Mouse (Mus musculus) heart, adult 2 months (tissue): ENCODE measurements around the gene Setd1b. TPM values are rescaled to one million over a fixed set of nuclear protein-coding genes. Genes with fewer than 3 reads are reported as not detected.

Source experiments
- DNase-seq, 2 experiments: peaks; one replicate each; pipeline ENCODE4 v3.0.0; 2021
- H3K27ac ChIP-seq: fragments of 200-600 bp; 2 replicates; pipeline ENCODE4 v1.8.1; 2022
- H3K27me3 ChIP-seq: fragments of 200-500 bp; 2 replicates; pipeline ENCODE4 v1.6.1; 2012; ENCODE audit warnings: mild to moderate bottlenecking, low read length, inconsistent platforms, mixed read lengths; ENCODE audit not compliant: control insufficient read depth, insufficient read depth
- H3K36me3 ChIP-seq: fragments of 200-500 bp; 2 replicates; pipeline ENCODE4 v1.6.1; 2012; ENCODE audit warnings: low read length, inconsistent platforms; ENCODE audit not compliant: control insufficient read depth, insufficient read depth
- H3K4me1 ChIP-seq: fragments of 200-500 bp; 2 replicates; pipeline ENCODE4 v1.6.1; 2011; ENCODE audit warnings: low read length; ENCODE audit not compliant: control insufficient read depth, insufficient read depth
- H3K4me3 ChIP-seq: fragments of 200-600 bp; 2 replicates; pipeline ENCODE4 v1.8.1; 2022
- H3K79me2 ChIP-seq: fragments of 200-500 bp; replicated peaks from 2 replicates; pipeline ENCODE4 v1.6.1; 2012; ENCODE audit warnings: mild to moderate bottlenecking, inconsistent platforms, low read length, moderate library complexity, mixed read lengths; ENCODE audit not compliant: control insufficient read depth, insufficient read depth
- H3K9ac ChIP-seq: fragments of 200-500 bp; 2 replicates; pipeline ENCODE4 v1.6.1; 2012; ENCODE audit warnings: low read depth, mild to moderate bottlenecking, control low read depth, inconsistent platforms, low read length, mixed read lengths
- CTCF ChIP-seq: fragments of 200-600 bp; IDR thresholded peaks from 2 replicates; pipeline ENCODE4 v1.8.1; 2022; ENCODE audit warnings: antibody characterized with exemption, mild to moderate bottlenecking, moderate library complexity
- EP300 ChIP-seq: fragments of 200-500 bp; IDR thresholded peaks from 2 replicates; pipeline ENCODE4 v1.6.1; 2011; ENCODE audit warnings: low read depth, low read length, control low read depth; ENCODE audit not compliant: insufficient read depth
- POLR2A ChIP-seq: fragments of 200-500 bp; IDR thresholded peaks from 2 replicates; pipeline ENCODE4 v1.6.1; 2011; ENCODE audit warnings: mild to moderate bottlenecking, low read depth, low read length, control low read depth; ENCODE audit not compliant: insufficient read depth
- WGBS: fragments of 180-500 bp; shearing (Covaris S2); methylation state at CpG from one replicate; pipeline ENCODE4 v1.1.7; 2018; 5-methylcytosine and 5-hydroxymethylcytosine counted together
- intact Hi-C: fragments of 180-260 bp; cut with DNase I; formaldehyde crosslinking; loops from one replicate; pipeline ENCODE4 v1.15.1; 2025
- polyA plus RNA-seq: library from polyadenylated mRNA; depleted of rRNA; stranded (reverse); fragments of >200 nt; gene quantifications from 2 replicates; pipeline ENCODE4 v1.2.3, GENCODE M21; 2012
- total RNA-seq, 2 experiments: library from RNA; stranded (reverse); gene quantifications; 2 replicates each; pipeline ENCODE4 v1.2.3; 2021

The Setd1b gene
- total and polyA plus RNA-seq, 3 experiments = 7.4 to 19.4 (median 12.9) TPM

DNA sequence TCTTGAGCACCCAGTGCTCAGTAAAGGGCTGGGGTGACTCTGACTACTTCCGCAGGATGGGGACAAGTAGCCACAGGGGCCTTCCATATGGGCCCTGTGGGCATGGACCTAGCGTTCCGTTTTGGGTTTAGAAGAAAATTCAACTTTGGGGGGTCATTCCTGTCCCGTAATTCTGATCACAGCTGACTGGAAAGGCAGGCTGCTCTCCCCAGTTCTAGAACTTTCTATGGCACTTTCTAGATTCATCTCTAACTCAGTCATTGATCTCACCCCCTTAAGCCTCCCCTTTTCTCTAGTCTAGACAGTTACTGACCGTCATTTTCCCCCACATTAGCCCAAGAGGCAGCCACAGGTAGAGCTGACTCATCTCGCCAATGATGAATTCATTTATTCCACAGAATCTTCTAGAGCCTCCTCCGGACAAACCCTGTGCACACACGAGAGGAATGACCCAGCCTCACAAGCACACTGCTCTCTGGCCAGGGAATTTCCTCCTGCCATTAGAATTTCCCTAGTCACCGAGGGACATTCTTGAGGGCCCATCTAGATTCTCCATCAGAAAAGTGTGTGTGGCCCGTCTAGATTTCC lies 12.7 kb upstream of the Setd1b start:
- DNase-seq = no peak
- Histone ChIP-seq H3K4me3 (no peak overlapping the region), H3K79me2 (no peaks in the 10 kb centered on the region), H3K27ac (no peak overlapping the region; the same call in 1 of the 2 replicates), H3K4me1 (peaks cover 10% of the 10 kb centered on the region), H3K27me3 (no peaks in the 10 kb centered on the region), H3K9ac (no peak overlapping the region), H3K36me3 (peaks cover 11% of the 10 kb centered on the region)
- intact Hi-C loops = no loop called here
- WGBS = 69% methylated on average over 10 of the region's 10 CpGs
- TF ChIP-seq EP300 = no peak
- TF ChIP-seq CTCF = no peak
- no peak for TF ChIP-seq POLR2A

- TF ChIP-seq POLR2A = no peak
- no peak for TF ChIP-seq CTCF
- TF ChIP-seq EP300 = no peak
- peaks cover 12% of the 10 kb centered on the region for H3K4me1 ChIP-seq
- intact Hi-C loops = no loop called here
- WGBS = 88% methylated on average over 9 of the region's 9 CpGs
- H3K27me3 ChIP-seq = no peaks in the 10 kb centered on the region
- no peak overlapping the region for H3K9ac ChIP-seq
- no peak overlapping the region for H3K4me3 ChIP-seq
- no peak for DNase-seq
- no peaks in the 10 kb centered on the region for H3K79me2 ChIP-seq
- peaks cover 11% of the 10 kb centered on the region for H3K36me3 ChIP-seq
- H3K27ac ChIP-seq = no peak overlapping the region
Observed at GRCm38 (mm10) chr5:123130030-123130813, 11.8 kb upstream of the Setd1b start.

DNA sequence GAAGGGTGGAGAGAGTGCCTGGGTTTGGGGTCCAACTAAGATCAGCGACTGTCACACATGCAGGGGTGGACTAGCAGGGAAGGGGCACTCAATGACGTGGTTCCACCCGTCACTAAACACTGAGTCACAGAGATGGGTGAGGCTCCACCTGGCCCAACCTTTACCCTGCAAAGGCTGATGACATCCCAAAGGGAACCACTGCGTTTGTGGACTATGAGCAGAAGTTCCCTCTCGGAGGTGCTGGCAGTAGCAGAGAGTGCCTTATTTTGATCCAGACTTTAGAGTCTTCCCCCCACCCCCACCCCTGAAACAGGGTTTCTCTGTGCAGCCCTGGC lies 11.2 kb upstream of the Setd1b start:
- Histone ChIP-seq H3K9ac (no peak overlapping the region), H3K27me3 (no peaks in the 10 kb centered on the region), H3K36me3 (peaks cover 11% of the 10 kb centered on the region), H3K4me3 (no peak overlapping the region), H3K4me1 (peaks cover 11% of the 10 kb centered on the region), H3K79me2 (no peaks in the 10 kb centered on the region), H3K27ac (no peak overlapping the region)
- DNase-seq = no peak
- 95% methylated on average over 5 of the region's 5 CpGs for WGBS
- TF ChIP-seq EP300 (no peak), POLR2A (no peak), CTCF (no peak)
- intact Hi-C loops = no loop called here

DNA sequence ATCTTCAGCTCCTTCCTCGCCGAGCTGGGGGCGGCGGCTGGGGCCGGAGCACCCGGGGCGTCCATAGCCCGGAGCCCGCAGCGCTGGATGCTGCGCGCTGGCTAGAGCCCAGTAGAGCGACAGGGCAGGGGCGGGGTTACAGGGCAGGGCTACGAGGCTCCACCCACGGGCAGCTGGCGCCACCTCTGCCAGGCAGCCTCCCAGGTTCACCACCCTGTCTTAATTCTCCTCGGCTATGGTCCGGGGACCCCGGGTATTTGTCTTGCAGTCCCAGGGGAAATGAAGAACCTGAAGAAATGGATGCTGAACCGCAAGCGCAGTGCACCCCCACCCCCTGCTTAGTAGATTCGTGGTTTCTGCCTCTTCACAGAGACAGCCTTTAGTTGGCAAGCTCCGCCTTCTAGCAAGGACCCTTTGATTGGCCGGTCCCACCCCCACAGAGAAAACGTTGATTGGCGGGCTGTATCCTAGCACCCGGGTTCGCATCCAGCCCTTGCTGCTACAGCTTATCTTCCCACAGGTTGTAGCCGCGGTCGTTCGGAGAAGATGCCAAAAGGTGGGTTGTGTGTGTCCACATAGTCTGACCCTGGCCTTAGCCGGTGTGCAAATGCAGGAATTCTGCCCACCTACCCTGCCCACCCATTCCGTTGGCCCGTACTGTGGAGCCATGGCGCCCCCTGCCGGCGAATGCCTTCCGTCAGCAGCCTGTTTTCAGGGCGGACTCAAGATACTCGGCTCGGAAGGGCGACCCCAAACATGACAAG lies 9.5 kb upstream of the Setd1b start, which contains the start of gene Rhof:
TSS of gene Rhof (minus strand) at position 385 of the 764 bp plus-strand sequence.
- H3K27ac ChIP-seq = peak within 1 kb of the TSS; percentile 100
- peak; percentile 80 for TF ChIP-seq CTCF
- no peak for TF ChIP-seq POLR2A
- TF ChIP-seq EP300 = 0 out of 2 replicates have a peak, but pooled peaks have one; percentile 48
- no peaks in the 10 kb centered on the region for H3K27me3 ChIP-seq
- intact Hi-C loops = loop anchor here (1.0 kb wide), 3 partner anchors 15 to 68 kb away; no protein-coding TSS in a partner anchor
- H3K36me3 ChIP-seq = peaks cover 15% of the 10 kb centered on the region
- H3K9ac ChIP-seq = peak within 1 kb of the TSS; percentile 39
- no peaks in the 10 kb centered on the region for H3K79me2 ChIP-seq
- DNase-seq = peak; percentile 88 to 91
- WGBS = 3% methylated on average over 44 of the region's 44 CpGs
- peaks cover 18% of the 10 kb centered on the region for H3K4me1 ChIP-seq
- H3K4me3 ChIP-seq = peak within 1 kb of the TSS; percentile 33

GRCm38 (mm10) chr5:123133083-123133783 lies 8.8 kb upstream of the Setd1b start:
- Histone ChIP-seq H3K36me3 (peaks cover 15% of the 10 kb centered on the region), H3K9ac (no peak overlapping the region), H3K79me2 (no peaks in the 10 kb centered on the region), H3K4me1 (peaks cover 20% of the 10 kb centered on the region), H3K4me3 (no peak overlapping the region), H3K27ac (peak overlapping the region; percentile 100), H3K27me3 (no peaks in the 10 kb centered on the region)
- peak; percentile 88 to 94 for DNase-seq
- TF ChIP-seq EP300 (peak; percentile 98), POLR2A (peak; percentile 55; the same call in 1 of the 2 replicates), CTCF (peak; percentile 92)
- intact Hi-C loops = loop anchor here (1.0 kb wide), 3 partner anchors 16 to 69 kb away; no protein-coding TSS in a partner anchor
- WGBS = 14% methylated on average over 18 of the region's 18 CpGs
